Mouse (Mus musculus): ENCODE results near the gene Pten. TPM values are rescaled to one million over a fixed set of nuclear protein-coding genes. Genes with fewer than 3 reads are reported as not detected.

The Pten gene
- polyA plus RNA-seq, 1 experiment from 2014 or later, result 2.4 TPM

DNA sequence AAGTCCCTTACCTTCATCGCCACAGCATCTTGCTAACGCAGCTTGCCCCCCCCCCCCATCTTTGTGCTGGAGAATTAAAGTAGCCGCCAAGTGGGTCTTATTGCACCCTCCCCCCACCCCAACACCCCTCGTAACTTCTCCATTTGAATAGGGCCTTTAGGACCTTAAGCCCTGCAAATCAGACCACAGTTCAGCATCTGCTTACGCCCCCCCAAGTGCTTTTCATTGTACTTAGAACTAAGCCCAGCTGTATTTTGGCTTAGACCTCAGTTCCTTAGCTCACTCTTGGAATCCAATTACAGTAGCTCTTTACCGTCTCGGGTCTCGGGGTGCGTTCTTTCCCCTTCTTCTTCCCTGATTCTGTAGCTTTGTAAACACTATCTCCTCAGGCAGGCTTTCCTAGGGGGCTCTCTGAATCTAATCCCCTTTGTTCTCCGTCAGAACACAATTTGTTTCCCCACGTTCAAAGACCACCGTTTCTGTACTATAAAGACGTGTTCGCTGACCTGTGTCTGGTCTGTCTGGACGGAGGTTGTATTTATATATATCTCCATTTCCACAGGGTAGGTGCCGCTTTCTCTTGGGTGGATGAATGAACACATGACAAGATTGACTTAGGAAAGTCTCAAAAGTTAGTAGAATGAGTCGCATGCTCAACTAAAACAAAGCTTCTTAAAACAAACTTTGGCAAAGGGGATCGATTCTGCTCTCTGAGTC, 110.0 kb downstream of the Pten start:
- peaks cover 6% of the 10 kb centered on the region; the same call in 1 of the 2 replicates for H3K27me3 ChIP-seq
- peaks cover 7% of the 10 kb centered on the region for H3K4me1 ChIP-seq (replicated peaks)
- no peak overlapping the region for H3K27ac ChIP-seq (replicated peaks)
- no peak overlapping the region for H3K4me3 ChIP-seq (replicated peaks)
- no peak overlapping the region for H3K9ac ChIP-seq
- 30% methylated on average over 18 of the region's 18 CpGs for WGBS (ENCODE audit: insufficient replicate concordance)
- no peak for ATAC-seq (ENCODE audit: insufficient read depth)
- H3K36me3 ChIP-seq (replicated peaks), result no peaks in the 10 kb centered on the region
- H3K4me2 ChIP-seq, result no peak overlapping the region
- H3K9me3 ChIP-seq (replicated peaks), result no peaks in the 10 kb centered on the region

DNA sequence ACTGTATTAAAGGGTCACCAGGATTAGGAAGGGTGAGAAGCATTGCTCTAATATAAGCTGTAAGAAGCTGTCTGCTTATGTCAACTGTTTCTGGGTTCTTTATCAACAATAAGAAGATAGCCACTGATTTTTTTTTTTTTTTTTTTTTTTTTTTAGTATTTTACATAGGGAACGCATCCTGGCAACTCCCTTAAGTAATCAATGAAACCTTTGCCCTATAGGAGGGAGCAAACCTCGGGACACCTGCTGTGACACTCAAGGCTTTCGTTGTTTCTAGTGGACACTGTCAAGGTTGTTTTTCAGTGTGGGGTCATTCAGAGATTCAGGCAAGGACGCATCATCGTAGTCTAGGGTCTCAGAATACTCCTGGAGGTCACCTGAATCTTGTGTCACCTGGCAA, 111.3 kb downstream of the Pten start:
- 61% methylated on average over 5 of the region's 5 CpGs for WGBS (ENCODE audit: insufficient replicate concordance)
- H3K9ac ChIP-seq, result no peak overlapping the region
- no peaks in the 10 kb centered on the region for H3K9me3 ChIP-seq (replicated peaks)

DNA sequence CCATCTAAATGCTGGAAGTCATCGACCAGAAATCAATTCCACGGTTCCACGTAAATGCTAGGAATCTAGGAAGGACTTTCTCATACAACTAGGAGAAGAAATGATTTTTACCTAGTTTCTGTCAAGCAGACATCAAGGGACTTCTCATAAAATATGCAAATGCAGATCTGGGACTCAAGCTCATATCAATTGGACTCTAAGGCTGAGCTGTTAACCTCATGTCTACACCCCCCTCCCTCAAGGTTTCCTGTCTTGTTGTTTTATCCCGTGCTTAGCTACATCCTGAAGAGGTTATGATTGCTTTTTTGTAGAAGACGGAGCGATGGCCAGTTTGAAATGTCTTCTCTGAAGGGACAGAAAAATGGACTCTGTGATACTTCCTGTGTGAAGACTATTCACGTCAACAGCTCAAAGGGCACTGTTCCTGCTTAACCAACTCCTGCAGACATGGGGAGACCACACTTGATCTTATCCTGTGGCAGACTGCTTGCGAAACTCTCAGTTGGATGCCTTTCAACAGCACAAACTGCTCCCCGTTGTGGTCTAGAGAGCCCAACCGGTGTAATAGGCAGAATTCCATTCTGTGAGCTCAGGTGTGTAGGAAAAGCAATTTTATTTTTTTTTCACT, 111.9 kb downstream of the Pten start:
- Histone ChIP-seq H3K27me3 (peaks cover 6% of the 10 kb centered on the region; the same call in 1 of the 2 replicates), H3K4me3 (replicated peaks) (no peak overlapping the region), H3K36me3 (replicated peaks) (no peaks in the 10 kb centered on the region), H3K4me1 (replicated peaks) (peaks cover 7% of the 10 kb centered on the region), H3K9me3 (replicated peaks) (no peaks in the 10 kb centered on the region), H3K9ac (no peak overlapping the region), H3K4me2 (no peak overlapping the region), H3K27ac (replicated peaks) (no peak overlapping the region)
- WGBS (ENCODE audit: insufficient replicate concordance), result 22% methylated on average over 10 of the region's 10 CpGs
- no peak for ATAC-seq (ENCODE audit: insufficient read depth)

More for the DNA sequence above, 111.3 kb downstream of the Pten start:
- Histone ChIP-seq H3K27me3 (peaks cover 6% of the 10 kb centered on the region; the same call in 1 of the 2 replicates), H3K36me3 (replicated peaks) (no peaks in the 10 kb centered on the region), H3K4me3 (replicated peaks) (no peak overlapping the region), H3K4me1 (replicated peaks) (peaks cover 7% of the 10 kb centered on the region), H3K4me2 (no peak overlapping the region), H3K27ac (replicated peaks) (no peak overlapping the region)
- no peak for ATAC-seq (ENCODE audit: insufficient read depth)

DNA sequence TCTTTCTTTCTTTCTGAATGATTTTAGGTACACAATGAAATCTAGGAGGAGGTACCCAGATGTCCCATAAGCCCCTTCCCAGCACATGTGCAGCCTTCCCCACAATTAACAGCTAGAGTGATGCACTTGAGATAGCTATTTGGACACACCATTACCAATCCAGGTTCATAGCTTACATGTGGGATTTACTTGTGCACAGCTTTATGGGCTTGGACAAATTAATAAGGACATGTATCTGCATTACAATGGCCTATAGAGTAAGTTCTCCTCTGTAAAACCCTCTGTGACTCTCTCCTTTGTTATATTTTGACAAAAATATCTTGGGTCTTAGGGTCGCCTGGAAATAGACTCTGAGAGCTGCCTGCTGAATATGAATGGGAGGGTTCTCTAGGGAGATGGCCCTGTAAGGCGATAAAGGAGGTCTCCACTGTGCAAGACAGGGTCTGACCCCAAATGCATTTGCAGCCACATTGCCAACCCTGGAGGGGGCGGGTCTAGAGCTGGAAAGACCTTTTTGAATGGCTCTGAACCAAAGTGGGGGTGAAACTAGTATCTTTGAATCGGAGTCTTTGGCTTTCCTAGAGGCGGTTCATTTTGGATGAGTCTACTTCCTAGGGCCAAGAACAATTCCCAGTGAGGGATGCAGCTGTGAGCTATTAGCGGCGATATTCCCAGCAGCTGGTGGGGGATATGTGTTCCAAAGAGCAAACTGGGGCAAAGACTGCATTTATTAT, 116.8 kb downstream of the Pten start:
- no peak overlapping the region for H3K4me3 ChIP-seq (replicated peaks)
- no peaks in the 10 kb centered on the region for H3K27me3 ChIP-seq
- no peak overlapping the region for H3K4me2 ChIP-seq
- 58% methylated on average over 7 of the region's 7 CpGs for WGBS (ENCODE audit: insufficient replicate concordance)
- H3K36me3 ChIP-seq (replicated peaks), result no peaks in the 10 kb centered on the region
- no peak overlapping the region for H3K27ac ChIP-seq (replicated peaks)
- H3K9ac ChIP-seq, result no peak overlapping the region
- H3K9me3 ChIP-seq (replicated peaks), result no peaks in the 10 kb centered on the region
- H3K4me1 ChIP-seq (replicated peaks), result peaks cover 4% of the 10 kb centered on the region
- ATAC-seq (ENCODE audit: insufficient read depth), result no peak

Other genes starting within 250 kb of the Pten start
- gene Papss2, start 161.7 kb upstream of the Pten start, polyA plus RNA-seq (2015; fragmentation: Nextera tagmentation; extraction: Ambion mirVana), result 5.9 and 6.6 TPM in 2 replicates
- 20.6 and 21.3 TPM in 2 replicates for gene Atad1, start 17.7 kb upstream of the Pten start, polyA plus RNA-seq (2015; fragmentation: Nextera tagmentation; extraction: Ambion mirVana)

Data from liver, embryonic 15.5 days (tissue).